Mouse (Mus musculus) erythroblast, adult 5-6 weeks (primary cell): Measurements from ENCODE around the gene Syce1. TPM values are rescaled to one million over a fixed set of nuclear protein-coding genes. Genes with fewer than 3 reads are reported as not detected.
"Not testable (repeated sequence)": the region's sequence is repeated elsewhere in the genome, so short reads cannot be mapped to it uniquely, and the experiment has no call there.

ENCODE experiments used
- ATAC-seq: replicated peaks from 2 replicates; pipeline ENCODE4 v1.8.0; 2016; ENCODE audit warnings: moderate number of reproducible peaks, mild to moderate bottlenecking, moderate TSS enrichment, inconsistent platforms; ENCODE audit not compliant: poor library complexity, low FRiP score, severe bottlenecking
- total RNA-seq, 2 experiments: library from RNA; stranded (forward) in 1 of 2; stranded (reverse) in 1 of 2; fragments of 150-400 nt in 1 of 2; fragments of 200-764, 138-1000 nt in 1 of 2; gene quantifications; 2 replicates each; pipeline versions ENCODE4 v1.2.3 to v1.2.4; 2015 to 2017; ENCODE audit warnings: low replicate concordance in 2 of 2

Gene Syce1
- total RNA-seq, 2 experiments from 2014 or later, result 0.60 TPM; not detected in 1

DNA sequence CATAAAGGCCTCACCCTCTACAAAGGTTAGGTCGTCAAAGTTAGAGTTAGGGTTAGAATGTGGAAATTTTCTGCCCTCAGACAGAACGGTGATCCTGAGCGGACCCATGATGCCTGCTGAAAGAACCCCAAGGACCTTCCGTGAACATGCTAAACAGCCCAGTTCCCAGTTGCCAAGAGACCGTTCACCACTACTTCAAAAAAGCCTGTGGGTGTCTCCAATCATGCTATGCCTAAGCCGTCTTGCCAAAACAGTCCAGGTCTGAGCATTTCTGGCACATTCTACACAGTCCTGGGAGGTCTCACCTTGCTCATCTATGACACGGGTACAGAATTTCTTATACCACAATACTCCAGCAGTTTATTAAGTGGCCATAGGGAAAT lies 392 bp upstream of the Syce1 start:
- no peak for ATAC-seq

DNA sequence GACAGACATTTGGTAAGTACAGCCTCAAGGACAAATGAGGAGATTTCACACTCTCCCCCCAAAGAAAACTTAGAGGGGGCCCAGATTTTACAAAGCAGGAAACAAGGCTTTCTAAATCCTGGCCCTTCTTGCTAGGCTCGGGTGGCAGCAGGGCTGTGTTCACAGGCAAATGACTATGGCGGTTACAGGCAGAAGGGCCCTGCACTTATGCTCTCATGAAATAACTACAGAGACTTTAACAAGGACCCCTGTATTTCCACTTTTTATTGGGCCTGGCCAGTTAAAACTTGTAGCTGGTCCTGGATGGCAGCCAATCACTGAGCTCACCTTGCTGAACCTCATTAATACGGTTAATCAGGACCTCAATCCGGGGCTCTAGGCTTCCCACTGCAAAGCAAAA lies 7.1 kb downstream of the Syce1 start:
- ATAC-seq, result no peak

DNA sequence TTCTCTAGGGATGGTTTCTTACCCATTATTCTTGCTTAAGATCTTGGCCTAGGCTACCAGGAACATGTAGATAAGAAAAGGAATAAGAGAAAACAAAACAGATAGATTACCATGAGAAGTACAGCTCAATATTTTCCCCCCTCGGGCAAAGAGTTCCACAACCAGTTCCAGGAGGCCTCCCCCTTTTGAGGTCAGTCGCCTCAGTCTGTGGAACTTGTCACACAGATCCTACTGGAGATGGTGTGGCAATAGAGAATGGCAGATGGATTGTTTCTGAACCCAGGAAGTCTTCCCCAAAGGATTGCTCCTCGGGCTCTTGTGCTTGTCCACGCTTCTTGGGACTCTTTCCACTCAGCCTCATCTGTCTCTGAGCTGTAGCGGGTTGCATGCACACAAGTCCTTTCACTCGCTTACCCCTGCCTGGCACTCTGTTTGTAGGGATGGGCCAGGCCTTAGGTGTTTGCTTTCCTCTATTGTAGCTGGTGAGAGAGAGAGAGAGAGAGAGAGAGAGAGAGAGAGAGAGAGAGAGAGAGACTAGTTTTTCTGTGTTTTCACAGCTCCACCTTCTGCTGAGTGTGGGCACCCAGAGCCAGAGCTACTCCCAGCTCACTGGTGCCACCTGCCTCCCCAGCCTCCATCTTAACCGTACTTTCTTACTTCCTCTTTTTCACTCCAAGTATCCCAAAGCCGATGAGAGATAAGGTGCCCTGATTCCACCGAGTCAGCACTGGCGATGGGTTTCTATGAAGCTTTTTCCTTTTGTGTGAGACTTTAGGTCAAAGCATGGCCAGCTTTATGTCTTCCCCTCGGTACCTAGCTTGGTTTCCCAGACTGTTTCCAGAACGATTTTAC lies 21.5 kb downstream of the Syce1 start:
- no peak for ATAC-seq

GRCm38 (mm10) chr7:140765391-140765790 lies 22.3 kb downstream of the Syce1 start:
- not testable (repeated sequence) for ATAC-seq

GRCm38 (mm10) chr7:140763447-140764020 lies 24.1 kb downstream of the Syce1 start, which contains the start of gene Cyp2e1:
TSS of gene Cyp2e1 (plus strand) at chr7:140763739.
- ATAC-seq, result no peak

GRCm38 (mm10) chr7:140760647-140761046 lies 27.0 kb downstream of the Syce1 start:
- ATAC-seq, result no peak

DNA sequence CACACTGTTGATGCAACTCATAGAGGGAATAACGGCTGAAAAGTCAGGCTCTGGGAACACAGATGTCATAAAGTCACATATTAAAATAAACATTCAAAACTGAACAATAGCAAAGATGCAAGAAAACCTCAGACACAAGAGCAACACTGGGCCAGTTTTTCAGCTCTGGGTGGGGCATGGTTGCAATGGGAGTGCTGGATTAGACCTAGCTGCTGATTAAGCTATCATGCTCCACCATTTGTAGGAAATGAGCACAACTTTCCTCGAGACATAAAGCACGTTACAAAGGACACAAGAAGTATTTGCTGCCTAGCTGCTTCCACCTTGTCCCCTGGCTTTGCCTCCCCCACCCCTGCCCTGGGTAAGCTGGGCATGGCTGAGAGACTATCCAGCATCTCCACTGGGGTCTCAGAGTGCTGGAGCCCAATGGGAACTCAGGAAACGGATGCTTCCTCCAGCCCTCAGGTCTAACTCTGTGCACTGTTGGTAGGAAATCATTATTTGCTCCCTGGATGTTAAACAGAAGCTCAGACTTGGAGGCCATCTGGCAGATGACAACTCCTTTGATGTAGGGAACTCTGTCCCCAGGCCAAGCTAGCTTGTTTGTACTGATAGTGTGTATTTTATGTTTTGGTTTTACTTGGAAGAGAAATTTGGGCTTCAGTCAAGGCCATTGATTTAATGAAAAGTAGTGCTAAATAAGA lies 31.3 kb downstream of the Syce1 start:
- no peak for ATAC-seq

GRCm38 (mm10) chr7:140754556-140754955 lies 33.1 kb downstream of the Syce1 start:
- ATAC-seq, result no peak

DNA sequence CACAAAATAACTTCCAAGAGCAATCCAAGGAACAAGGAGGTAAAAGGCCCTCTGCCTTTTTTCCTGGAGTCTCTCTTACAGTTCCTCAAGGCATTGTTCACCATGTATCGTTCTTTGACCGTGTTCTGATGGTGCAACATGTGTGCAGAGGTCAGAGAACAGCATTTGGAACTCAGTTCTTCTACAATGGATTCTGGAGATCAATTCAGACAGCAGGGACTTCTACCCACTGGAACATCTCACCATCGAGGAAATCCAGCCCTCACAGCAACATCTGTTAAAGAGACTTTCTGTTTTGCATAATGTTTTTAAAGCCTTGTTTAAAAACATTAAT lies 38.9 kb downstream of the Syce1 start:
- ATAC-seq, result no peak

DNA sequence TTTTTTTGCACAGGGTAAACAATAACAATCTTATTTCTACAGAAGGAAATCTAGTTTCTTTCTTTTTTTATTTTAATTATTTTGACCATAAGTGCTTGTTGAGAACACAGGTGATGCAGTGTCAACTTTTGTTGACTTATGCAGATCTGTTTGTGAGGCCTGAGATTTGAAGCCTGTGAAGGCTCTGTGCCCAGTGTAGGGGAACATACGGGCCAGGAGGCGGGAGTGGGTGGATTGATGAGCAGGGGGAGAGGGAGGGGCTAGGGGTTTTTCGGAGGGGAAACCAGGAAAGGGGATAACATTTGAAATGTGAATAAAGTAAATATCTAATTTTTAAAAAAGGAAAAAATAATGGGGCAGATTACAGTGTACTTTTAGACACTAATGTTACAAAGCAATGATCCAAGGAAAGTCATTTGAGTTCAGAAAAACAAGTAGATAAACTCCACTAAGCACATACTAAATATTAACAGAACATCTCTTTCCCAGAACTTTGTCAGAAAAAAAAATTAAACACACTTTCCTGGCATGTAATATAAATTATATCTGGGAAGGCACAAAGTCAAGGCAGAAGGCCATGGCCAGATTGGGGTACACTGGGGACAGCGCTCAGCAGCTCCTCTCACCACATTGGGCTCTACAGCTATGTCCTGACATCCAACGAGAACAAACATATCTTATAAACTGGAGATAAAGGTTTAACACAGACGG lies 39.4 kb downstream of the Syce1 start:
- ATAC-seq, result no peak

DNA sequence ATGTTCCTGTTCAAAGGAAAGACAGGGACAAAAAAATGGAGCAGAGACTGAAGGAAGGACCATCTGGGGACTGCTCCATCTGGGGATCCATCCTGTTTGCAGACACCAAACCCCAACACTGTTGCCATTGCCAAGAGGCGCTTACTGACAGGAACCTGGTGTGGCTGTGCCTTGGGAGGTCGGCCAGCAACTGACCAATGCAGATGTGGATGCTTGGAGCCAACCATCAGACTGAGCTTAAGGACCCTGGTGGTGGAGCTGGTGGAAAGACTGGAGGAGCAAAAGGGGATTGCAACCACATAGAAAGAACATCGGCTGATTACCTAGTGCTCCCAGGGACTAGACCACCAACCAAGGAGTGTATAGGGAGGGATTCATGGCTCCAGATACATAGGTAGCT lies 40.2 kb downstream of the Syce1 start:
- no peak for ATAC-seq

- no peak for ATAC-seq
These were observed 54.5 kb downstream of the Syce1 start for GRCm38 (mm10) chr7:140733162-140733561.

Other genes with a start within 250 kb of the Syce1 start
- gene Olfr538, start 220.0 kb downstream of the Syce1 start, total RNA-seq (2015; ENCODE audit: low replicate concordance), result not detected in 2 replicates
- gene Olfr538, start 220.0 kb downstream of the Syce1 start, total RNA-seq (2017; ENCODE audit: low replicate concordance), result 2.0 TPM in 1 of 2 replicates, not detected in the other
- gene Olfr46, start 186.6 kb downstream of the Syce1 start, total RNA-seq (2015; ENCODE audit: low replicate concordance), result 0.19 and 0.21 TPM in 2 replicates
- gene Olfr46, start 186.6 kb downstream of the Syce1 start, total RNA-seq (2017; ENCODE audit: low replicate concordance), result 0.09 and 0.28 TPM in 2 replicates
- not detected in 2 replicates for gene Olfr61, start 158.9 kb downstream of the Syce1 start, total RNA-seq (2015; ENCODE audit: low replicate concordance)
- gene Olfr61, start 158.9 kb downstream of the Syce1 start, total RNA-seq (2017; ENCODE audit: low replicate concordance), result not detected in 2 replicates
- gene Olfr53, start 141.4 kb downstream of the Syce1 start, total RNA-seq (2015; ENCODE audit: low replicate concordance), result not detected in 2 replicates
- not detected in 2 replicates for gene Olfr53, start 141.4 kb downstream of the Syce1 start, total RNA-seq (2017; ENCODE audit: low replicate concordance)
- not detected in 2 replicates for gene Olfr539, start 127.9 kb downstream of the Syce1 start, total RNA-seq (2015; ENCODE audit: low replicate concordance)
- 0.14 TPM in 1 of 2 replicates, not detected in the other for gene Olfr539, start 127.9 kb downstream of the Syce1 start, total RNA-seq (2017; ENCODE audit: low replicate concordance)
- not detected in 2 replicates for gene Olfr45, start 105.9 kb downstream of the Syce1 start, total RNA-seq (2015; ENCODE audit: low replicate concordance)
- not detected in 2 replicates for gene Olfr45, start 105.9 kb downstream of the Syce1 start, total RNA-seq (2017; ENCODE audit: low replicate concordance)
- gene Olfr541, start 90.6 kb downstream of the Syce1 start, total RNA-seq (2015; ENCODE audit: low replicate concordance), result not detected in 2 replicates
- not detected in 2 replicates for gene Olfr541, start 90.6 kb downstream of the Syce1 start, total RNA-seq (2017; ENCODE audit: low replicate concordance)
- not detected in 2 replicates for gene Cyp2e1, start 24.1 kb downstream of the Syce1 start, total RNA-seq (2015; ENCODE audit: low replicate concordance)
- gene Cyp2e1, start 24.1 kb downstream of the Syce1 start, total RNA-seq (2017; ENCODE audit: low replicate concordance), result not detected in 2 replicates
- gene Zfp941, start 34.3 kb upstream of the Syce1 start, total RNA-seq (2015; ENCODE audit: low replicate concordance), result not detected in 2 replicates
- gene Zfp941, start 34.3 kb upstream of the Syce1 start, total RNA-seq (2017; ENCODE audit: low replicate concordance), result 0.28 and 0.51 TPM in 2 replicates
- not detected in 2 replicates for gene Urah, start 47.2 kb upstream of the Syce1 start, total RNA-seq (2015; ENCODE audit: low replicate concordance)
- not detected in 2 replicates for gene Urah, start 47.2 kb upstream of the Syce1 start, total RNA-seq (2017; ENCODE audit: low replicate concordance)
- gene Scgb1c1, start 57.7 kb upstream of the Syce1 start, total RNA-seq (2015; ENCODE audit: low replicate concordance), result not detected in 2 replicates
- not detected in 2 replicates for gene Scgb1c1, start 57.7 kb upstream of the Syce1 start, total RNA-seq (2017; ENCODE audit: low replicate concordance)
- not detected in 2 replicates for gene Odf3, start 60.0 kb upstream of the Syce1 start, total RNA-seq (2015; ENCODE audit: low replicate concordance)
- gene Odf3, start 60.0 kb upstream of the Syce1 start, total RNA-seq (2017; ENCODE audit: low replicate concordance), result not detected in 2 replicates
- gene Gm45785, start 68.5 kb upstream of the Syce1 start, total RNA-seq (2015; ENCODE audit: low replicate concordance), result not detected in 2 replicates
- gene Gm45785, start 68.5 kb upstream of the Syce1 start, total RNA-seq (2017; ENCODE audit: low replicate concordance), result not detected in 2 replicates
- 9.2 and 16.3 TPM in 2 replicates for gene Ric8a, start 69.1 kb upstream of the Syce1 start, total RNA-seq (2015; ENCODE audit: low replicate concordance)
- 9.2 and 9.8 TPM in 2 replicates for gene Ric8a, start 69.1 kb upstream of the Syce1 start, total RNA-seq (2017; ENCODE audit: low replicate concordance)
- gene Bet1l, start 69.7 kb upstream of the Syce1 start, total RNA-seq (2015; ENCODE audit: low replicate concordance), result 10.4 and 14.8 TPM in 2 replicates
- 17.3 and 19.5 TPM in 2 replicates for gene Bet1l, start 69.7 kb upstream of the Syce1 start, total RNA-seq (2017; ENCODE audit: low replicate concordance)
- gene Psmd13, start 94.1 kb upstream of the Syce1 start, total RNA-seq (2015; ENCODE audit: low replicate concordance), result 13.1 and 37.0 TPM in 2 replicates
- gene Psmd13, start 94.1 kb upstream of the Syce1 start, total RNA-seq (2017; ENCODE audit: low replicate concordance), result 56.0 and 77.4 TPM in 2 replicates
- 1.9 and 12.1 TPM in 2 replicates for gene Sirt3, start 94.5 kb upstream of the Syce1 start, total RNA-seq (2015; ENCODE audit: low replicate concordance)
- gene Sirt3, start 94.5 kb upstream of the Syce1 start, total RNA-seq (2017; ENCODE audit: low replicate concordance), result 1.4 and 2.1 TPM in 2 replicates
- not detected in 2 replicates for gene Cox8b, start 112.6 kb upstream of the Syce1 start, total RNA-seq (2015; ENCODE audit: low replicate concordance)
- gene Cox8b, start 112.6 kb upstream of the Syce1 start, total RNA-seq (2017; ENCODE audit: low replicate concordance), result not detected in 2 replicates
- not detected in 2 replicates for gene Nlrp6, start 133.1 kb upstream of the Syce1 start, total RNA-seq (2015; ENCODE audit: low replicate concordance)
- not detected in 2 replicates for gene Nlrp6, start 133.1 kb upstream of the Syce1 start, total RNA-seq (2017; ENCODE audit: low replicate concordance)
- gene Pgghg, start 153.5 kb upstream of the Syce1 start, total RNA-seq (2015; ENCODE audit: low replicate concordance), result 0.38 and 3.8 TPM in 2 replicates
- 1.5 and 3.3 TPM in 2 replicates for gene Pgghg, start 153.5 kb upstream of the Syce1 start, total RNA-seq (2017; ENCODE audit: low replicate concordance)
- not detected in 2 replicates for gene Ifitm5, start 162.4 kb upstream of the Syce1 start, total RNA-seq (2015; ENCODE audit: low replicate concordance)
- gene Ifitm5, start 162.4 kb upstream of the Syce1 start, total RNA-seq (2017; ENCODE audit: low replicate concordance), result 1.5 TPM in 1 of 2 replicates, not detected in the other
- gene Gm45717, start 168.1 kb upstream of the Syce1 start, total RNA-seq (2015; ENCODE audit: low replicate concordance), result not detected in 2 replicates
- gene Gm45717, start 168.1 kb upstream of the Syce1 start, total RNA-seq (2017; ENCODE audit: low replicate concordance), result not detected in 2 replicates
- gene Ifitm2, start 168.1 kb upstream of the Syce1 start, total RNA-seq (2015; ENCODE audit: low replicate concordance), result 133 and 151 TPM in 2 replicates
- gene Ifitm2, start 168.1 kb upstream of the Syce1 start, total RNA-seq (2017; ENCODE audit: low replicate concordance), result 41.4 and 47.4 TPM in 2 replicates
- gene Ifitm1, start 179.4 kb upstream of the Syce1 start, total RNA-seq (2015; ENCODE audit: low replicate concordance), result 31.8 and 47.3 TPM in 2 replicates
- gene Ifitm1, start 179.4 kb upstream of the Syce1 start, total RNA-seq (2017; ENCODE audit: low replicate concordance), result 0.70 and 11.8 TPM in 2 replicates
- 186 and 267 TPM in 2 replicates for gene Ifitm3, start 222.9 kb upstream of the Syce1 start, total RNA-seq (2015; ENCODE audit: low replicate concordance)
- gene Ifitm3, start 222.9 kb upstream of the Syce1 start, total RNA-seq (2017; ENCODE audit: low replicate concordance), result 78.8 and 112 TPM in 2 replicates
- gene Ifitm6, start 230.1 kb upstream of the Syce1 start, total RNA-seq (2015; ENCODE audit: low replicate concordance), result 336 and 380 TPM in 2 replicates
- 99.4 and 179 TPM in 2 replicates for gene Ifitm6, start 230.1 kb upstream of the Syce1 start, total RNA-seq (2017; ENCODE audit: low replicate concordance)
- gene Gm17387, start 241.3 kb upstream of the Syce1 start, total RNA-seq (2015; ENCODE audit: low replicate concordance), result not detected in 2 replicates
- not detected in 2 replicates for gene Gm17387, start 241.3 kb upstream of the Syce1 start, total RNA-seq (2017; ENCODE audit: low replicate concordance)